Mouse (Mus musculus): ENCODE measurements around the gene Pkmyt1. TPM values are rescaled to one million over a fixed set of nuclear protein-coding genes. Genes with fewer than 3 reads are reported as not detected.
"Not testable (repeated sequence)": the region's sequence is repeated elsewhere in the genome, so short reads cannot be mapped to it uniquely, and the experiment has no call there.

Pkmyt1 gene
- polyA plus RNA-seq, 2 experiments = 46.4 to 81.7 TPM

DNA sequence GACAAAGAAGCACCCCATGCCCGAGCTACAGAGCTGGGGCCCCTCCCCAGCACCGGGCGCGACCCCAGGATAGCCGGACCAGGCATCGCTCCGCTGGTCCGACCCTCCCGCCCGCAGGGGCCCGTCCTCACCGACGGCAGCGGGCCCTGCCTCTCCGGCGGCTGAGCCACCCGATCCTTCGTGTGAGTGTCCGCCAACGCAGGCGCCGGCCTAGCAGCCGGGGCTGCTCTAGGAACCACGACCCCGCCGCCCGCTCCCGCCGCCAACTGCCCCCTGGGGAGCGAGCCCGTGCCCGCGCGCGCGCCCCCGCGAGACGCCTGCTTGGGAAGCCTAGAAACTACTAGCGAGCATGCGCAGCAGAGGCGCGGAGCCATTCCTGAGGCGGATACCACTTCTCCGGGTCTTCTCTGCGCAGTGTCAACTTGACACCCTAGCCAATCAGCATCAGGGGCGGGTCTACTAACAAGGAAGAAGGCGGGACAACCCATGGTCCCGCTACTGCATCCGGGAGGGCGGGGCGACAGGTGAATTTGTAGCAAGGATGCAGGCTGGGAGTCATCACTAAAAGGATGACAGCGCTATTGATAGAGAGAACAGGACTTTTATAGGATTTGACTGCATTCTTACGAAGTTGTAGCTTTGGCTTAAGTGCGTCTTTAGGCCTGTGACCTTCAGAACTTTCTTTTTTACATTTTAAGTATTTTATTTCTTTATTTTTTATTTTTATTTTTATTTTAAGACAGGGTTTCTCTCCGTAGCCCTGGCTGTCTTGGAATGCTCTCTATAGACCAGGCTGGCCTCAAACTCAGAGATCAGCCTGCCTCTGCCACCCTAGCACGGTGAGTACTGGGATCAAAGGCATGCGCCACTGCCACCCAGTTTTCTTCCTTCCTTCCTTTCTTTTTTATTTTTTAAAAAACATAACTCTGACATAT lies 45.4 kb downstream of the Pkmyt1 start, which contains the start of gene Flywch1:
Gene Flywch1 (minus strand): TSS at position 319 of the 935 bp plus-strand sequence.
- peak within 1 kb of the TSS; percentile 78 for H3K27ac ChIP-seq (replicated peaks; ENCODE audit: low read depth, low read length)
- H3K27me3 ChIP-seq (ENCODE audit: control insufficient read depth, insufficient read depth, low read length) = no peaks in the 10 kb centered on the region
- peak; percentile 100 for DNase-seq (ENCODE audit: low spot score)
- H3K36me3 ChIP-seq (ENCODE audit: control insufficient read depth, insufficient read depth, low read length) = 0 out of 2 replicates have a peak, but pooled peaks cover 5% of the 10 kb centered on the region
- peak within 1 kb of the TSS; percentile 94 for H3K9ac ChIP-seq (ENCODE audit: low read depth, low read length, severe bottlenecking)
- 3% methylated on average over 43 of the region's 58 CpGs for WGBS
- TF ChIP-seq POLR2A (IDR thresholded peaks at IDR 0.05; ENCODE audit: borderline replicate concordance, extremely low read depth, insufficient read depth, insufficient read length) = 0 out of 2 replicates have a peak, but pooled peaks have one; percentile 73
- peak within 1 kb of the TSS; percentile 66 for H3K4me2 ChIP-seq (replicated peaks; ENCODE audit: low read depth, low read length, severe bottlenecking)
- H3K4me3 ChIP-seq (replicated peaks; ENCODE audit: low read length) = peak within 1 kb of the TSS; percentile 79
- peaks cover 6% of the 10 kb centered on the region; the same call in 1 of the 2 replicates for H3K4me1 ChIP-seq (ENCODE audit: control insufficient read depth, insufficient read depth, low read length)
- H3K9me3 ChIP-seq (ENCODE audit: control insufficient read depth, low read length) = no peaks in the 10 kb centered on the region
- ATAC-seq (ENCODE audit: low FRiP score, low read depth) = peak; percentile 98

DNA sequence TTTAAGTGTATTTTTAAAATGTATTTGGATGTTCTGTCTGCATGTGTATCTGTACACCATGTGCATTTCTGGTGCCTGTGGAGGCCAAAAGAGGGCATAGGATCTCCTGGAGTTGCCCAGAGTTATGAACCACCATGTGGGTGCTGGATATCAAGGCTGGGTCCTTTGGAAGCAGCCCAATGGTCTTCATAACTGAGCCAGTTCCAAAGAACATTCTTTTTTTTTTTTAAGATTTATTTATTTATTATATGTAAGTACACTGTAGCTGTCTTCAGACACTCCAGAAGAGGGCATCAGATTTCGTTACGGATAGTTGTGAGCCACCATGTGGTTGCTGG lies 46.1 kb downstream of the Pkmyt1 start:
- H3K27ac ChIP-seq (replicated peaks; ENCODE audit: low read depth, low read length); H3K9me3 ChIP-seq (ENCODE audit: control insufficient read depth, low read length); DNase-seq (ENCODE audit: low spot score); H3K4me3 ChIP-seq (replicated peaks; ENCODE audit: low read length); H3K9ac ChIP-seq (ENCODE audit: low read depth, low read length, severe bottlenecking); H3K27me3 ChIP-seq (ENCODE audit: control insufficient read depth, insufficient read depth, low read length); H3K36me3 ChIP-seq (ENCODE audit: control insufficient read depth, insufficient read depth, low read length); ATAC-seq (ENCODE audit: low FRiP score, low read depth); H3K4me1 ChIP-seq (ENCODE audit: control insufficient read depth, insufficient read depth, low read length); H3K4me2 ChIP-seq (replicated peaks; ENCODE audit: low read depth, low read length, severe bottlenecking): not testable (repeated sequence)
- 83% methylated on average over 2 of the region's 2 CpGs for WGBS

DNA sequence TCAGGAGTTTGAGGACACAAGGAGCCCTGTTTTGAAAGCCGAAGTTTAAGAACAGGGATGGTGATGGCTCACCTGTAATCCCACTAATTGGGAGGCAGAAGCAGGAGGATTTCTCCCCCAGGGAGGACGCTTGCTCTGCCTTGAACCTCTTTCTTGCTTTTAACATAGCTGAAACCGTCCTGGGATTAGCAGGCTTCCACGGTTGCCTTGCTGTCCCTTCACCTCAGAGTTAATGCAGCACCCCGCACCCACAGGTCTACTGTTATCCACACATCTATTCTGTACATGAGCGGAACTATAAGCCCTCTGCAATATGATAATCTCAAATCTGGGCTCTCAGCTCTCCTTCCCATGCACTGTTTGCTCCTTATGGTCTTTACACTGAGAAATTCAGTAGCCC lies 47.5 kb downstream of the Pkmyt1 start:
- 0 out of 2 replicates have a peak, but pooled peaks cover 1% of the 10 kb centered on the region for H3K36me3 ChIP-seq (ENCODE audit: control insufficient read depth, insufficient read depth, low read length)
- no peaks in the 10 kb centered on the region for H3K27me3 ChIP-seq (ENCODE audit: control insufficient read depth, insufficient read depth, low read length)
- no peak overlapping the region for H3K4me3 ChIP-seq (replicated peaks; ENCODE audit: low read length)
- no peak for TF ChIP-seq POLR2A (IDR thresholded peaks at IDR 0.05; ENCODE audit: borderline replicate concordance, extremely low read depth, insufficient read depth, insufficient read length)
- no peak for DNase-seq (ENCODE audit: low spot score)
- no peak overlapping the region for H3K9ac ChIP-seq (ENCODE audit: low read depth, low read length, severe bottlenecking)
- H3K9me3 ChIP-seq (ENCODE audit: control insufficient read depth, low read length) = no peaks in the 10 kb centered on the region
- ATAC-seq (ENCODE audit: low FRiP score, low read depth) = no peak
- H3K27ac ChIP-seq (replicated peaks; ENCODE audit: low read depth, low read length) = no peak overlapping the region
- 68% methylated on average over 6 of the region's 6 CpGs for WGBS
- H3K4me2 ChIP-seq (replicated peaks; ENCODE audit: low read depth, low read length, severe bottlenecking) = no peak overlapping the region
- peaks cover 6% of the 10 kb centered on the region; the same call in 1 of the 2 replicates for H3K4me1 ChIP-seq (ENCODE audit: control insufficient read depth, insufficient read depth, low read length)

DNA sequence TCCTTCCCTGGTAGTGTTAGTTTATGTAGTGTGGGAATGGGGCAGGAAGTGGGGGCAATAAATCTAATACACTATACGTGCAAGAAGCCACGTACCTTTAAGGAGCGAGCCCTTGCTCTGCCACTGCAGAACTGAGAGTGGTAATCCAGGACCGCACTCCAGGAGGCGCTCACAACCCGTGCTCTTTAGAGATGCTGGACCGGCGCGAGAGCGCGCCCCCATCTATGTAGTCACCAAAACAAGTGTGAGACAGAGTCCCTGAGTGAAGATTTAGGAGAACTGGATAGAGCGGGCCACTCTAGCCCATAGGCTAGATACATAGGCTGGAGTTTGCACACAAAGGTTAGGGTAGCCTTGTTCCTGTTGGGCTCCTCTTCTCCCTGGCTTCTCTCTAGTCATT lies 48.0 kb downstream of the Pkmyt1 start:
- no peak overlapping the region for H3K9ac ChIP-seq (ENCODE audit: low read depth, low read length, severe bottlenecking)
- 2% methylated on average over 12 of the region's 12 CpGs for WGBS
- H3K4me2 ChIP-seq (replicated peaks; ENCODE audit: low read depth, low read length, severe bottlenecking) = no peak overlapping the region
- no peaks in the 10 kb centered on the region for H3K27me3 ChIP-seq (ENCODE audit: control insufficient read depth, insufficient read depth, low read length)
- peaks cover 6% of the 10 kb centered on the region; the same call in 1 of the 2 replicates for H3K4me1 ChIP-seq (ENCODE audit: control insufficient read depth, insufficient read depth, low read length)
- peak; percentile 86 for DNase-seq (ENCODE audit: low spot score)
- H3K36me3 ChIP-seq (ENCODE audit: control insufficient read depth, insufficient read depth, low read length) = no peaks in the 10 kb centered on the region
- H3K27ac ChIP-seq (replicated peaks; ENCODE audit: low read depth, low read length) = no peak overlapping the region
- peak; percentile 35; the same call in 1 of the 2 replicates for ATAC-seq (ENCODE audit: low FRiP score, low read depth)
- no peaks in the 10 kb centered on the region for H3K9me3 ChIP-seq (ENCODE audit: control insufficient read depth, low read length)
- H3K4me3 ChIP-seq (replicated peaks; ENCODE audit: low read length) = no peak overlapping the region
- no peak for TF ChIP-seq POLR2A (IDR thresholded peaks at IDR 0.05; ENCODE audit: borderline replicate concordance, extremely low read depth, insufficient read depth, insufficient read length)

DNA sequence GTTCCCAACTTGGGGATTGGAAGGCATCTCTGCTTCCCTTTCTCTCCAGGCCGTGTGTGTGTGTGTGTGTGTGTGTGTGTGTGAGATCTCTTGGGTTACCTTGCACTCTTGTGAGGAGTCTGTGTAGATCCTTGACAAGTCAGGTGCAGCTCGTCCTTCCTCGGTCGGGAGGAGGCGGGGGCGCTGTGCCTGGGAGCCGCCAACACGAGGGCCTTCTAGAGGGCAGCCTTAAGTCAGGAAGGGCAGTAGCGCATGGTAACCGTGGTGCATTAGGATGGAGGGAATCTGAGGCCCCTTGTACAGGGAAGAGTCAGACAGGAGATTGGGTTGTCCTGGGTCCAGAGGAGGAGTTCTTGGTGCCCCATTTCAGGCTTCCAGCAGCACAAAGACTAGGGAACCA lies 50.1 kb downstream of the Pkmyt1 start:
- Histone ChIP-seq H3K4me1 (ENCODE audit: control insufficient read depth, insufficient read depth, low read length) (no peaks in the 10 kb centered on the region), H3K27ac (replicated peaks; ENCODE audit: low read depth, low read length) (no peak overlapping the region), H3K9me3 (ENCODE audit: control insufficient read depth, low read length) (no peaks in the 10 kb centered on the region), H3K9ac (ENCODE audit: low read depth, low read length, severe bottlenecking) (no peak overlapping the region), H3K4me3 (replicated peaks; ENCODE audit: low read length) (no peak overlapping the region), H3K4me2 (replicated peaks; ENCODE audit: low read depth, low read length, severe bottlenecking) (no peak overlapping the region), H3K27me3 (ENCODE audit: control insufficient read depth, insufficient read depth, low read length) (no peaks in the 10 kb centered on the region), H3K36me3 (ENCODE audit: control insufficient read depth, insufficient read depth, low read length) (no peaks in the 10 kb centered on the region)
- WGBS = 82% methylated on average over 10 of the region's 10 CpGs
- DNase-seq (ENCODE audit: low spot score) = no peak
- TF ChIP-seq POLR2A (IDR thresholded peaks at IDR 0.05; ENCODE audit: borderline replicate concordance, extremely low read depth, insufficient read depth, insufficient read length) = no peak
- ATAC-seq (ENCODE audit: low FRiP score, low read depth) = no peak
